Mouse (Mus musculus): ENCODE data around the gene Ddx6. TPM values are rescaled to one million over a fixed set of nuclear protein-coding genes. Genes with fewer than 3 reads are reported as not detected.
"Not testable (repeated sequence)": the region's sequence is repeated elsewhere in the genome, so short reads cannot be mapped to it uniquely, and the experiment has no call there.

The Ddx6 gene
- polyA plus RNA-seq, 1 experiment from 2014 or later, result 9.8 TPM

- 68% methylated on average over 3 of the region's 3 CpGs for WGBS
Measured at GRCm38 (mm10) chr9:44621114-44621513, 16.4 kb downstream of the Ddx6 start.

DNA sequence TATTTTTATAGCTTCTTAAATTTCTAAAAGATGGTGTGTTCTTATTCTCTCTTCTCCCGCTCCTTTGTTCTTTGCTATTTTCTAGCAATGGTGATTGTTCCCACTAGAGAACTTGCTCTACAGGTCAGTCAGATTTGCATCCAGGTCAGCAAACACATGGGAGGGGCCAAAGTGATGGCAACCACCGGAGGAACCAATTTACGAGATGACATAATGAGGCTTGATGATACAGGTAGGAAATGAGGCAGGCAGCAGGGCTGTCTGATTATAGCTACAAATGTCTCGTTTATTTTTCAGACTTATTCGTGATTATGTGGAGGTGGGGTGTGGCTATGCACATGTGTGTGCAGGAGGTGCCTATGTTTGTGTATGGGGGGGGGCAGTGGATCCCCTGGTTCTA lies 19.7 kb downstream of the Ddx6 start:
- H3K4me3 ChIP-seq (ENCODE audit: low read length), result no peak overlapping the region
- no peak overlapping the region for H3K4me2 ChIP-seq (ENCODE audit: low read depth, low read length)
- H3K9ac ChIP-seq (ENCODE audit: low read depth, low read length), result no peak overlapping the region
- peaks cover 24% of the 10 kb centered on the region for H3K36me3 ChIP-seq (ENCODE audit: control insufficient read depth, insufficient read depth, low read length)
- H3K27me3 ChIP-seq (replicated peaks; ENCODE audit: control insufficient read depth, insufficient read depth, low read length), result no peaks in the 10 kb centered on the region
- H3K27ac ChIP-seq (ENCODE audit: low read length), result no peak overlapping the region
- no peaks in the 10 kb centered on the region for H3K9me3 ChIP-seq (ENCODE audit: control insufficient read depth, low read length)
- H3K4me1 ChIP-seq (ENCODE audit: control insufficient read depth, insufficient read depth, low read length), result peaks cover 4% of the 10 kb centered on the region
- 60% methylated on average over 5 of the region's 5 CpGs for WGBS
- no peak for ATAC-seq

More at GRCm38 (mm10) chr9:44621114-44621513, 16.4 kb downstream of the Ddx6 start:
- Histone ChIP-seq H3K9me3 (ENCODE audit: control insufficient read depth, low read length) (no peaks in the 10 kb centered on the region), H3K27me3 (replicated peaks; ENCODE audit: control insufficient read depth, insufficient read depth, low read length) (no peaks in the 10 kb centered on the region), H3K36me3 (ENCODE audit: control insufficient read depth, insufficient read depth, low read length) (peaks cover 33% of the 10 kb centered on the region), H3K27ac (ENCODE audit: low read length) (no peak overlapping the region), H3K4me1 (ENCODE audit: control insufficient read depth, insufficient read depth, low read length) (peaks cover 7% of the 10 kb centered on the region), H3K4me2 (ENCODE audit: low read depth, low read length) (no peak overlapping the region), H3K9ac (ENCODE audit: low read depth, low read length) (no peak overlapping the region), H3K4me3 (ENCODE audit: low read length) (no peak overlapping the region)
- no peak for ATAC-seq

- H3K4me2 ChIP-seq (ENCODE audit: low read depth, low read length), result no peak overlapping the region
- H3K4me1 ChIP-seq (ENCODE audit: control insufficient read depth, insufficient read depth, low read length), result peaks cover 4% of the 10 kb centered on the region
- H3K36me3 ChIP-seq (ENCODE audit: control insufficient read depth, insufficient read depth, low read length), result peaks cover 21% of the 10 kb centered on the region
- no peaks in the 10 kb centered on the region for H3K27me3 ChIP-seq (replicated peaks; ENCODE audit: control insufficient read depth, insufficient read depth, low read length)
- WGBS, result 83% methylated on average over 5 of the region's 5 CpGs
- no peak overlapping the region for H3K9ac ChIP-seq (ENCODE audit: low read depth, low read length)
- ATAC-seq, result no peak
- no peak overlapping the region for H3K27ac ChIP-seq (ENCODE audit: low read length)
- no peak overlapping the region for H3K4me3 ChIP-seq (ENCODE audit: low read length)
- H3K9me3 ChIP-seq (ENCODE audit: control insufficient read depth, low read length), result no peaks in the 10 kb centered on the region
Measured at GRCm38 (mm10) chr9:44626268-44626667, 21.6 kb downstream of the Ddx6 start.

DNA sequence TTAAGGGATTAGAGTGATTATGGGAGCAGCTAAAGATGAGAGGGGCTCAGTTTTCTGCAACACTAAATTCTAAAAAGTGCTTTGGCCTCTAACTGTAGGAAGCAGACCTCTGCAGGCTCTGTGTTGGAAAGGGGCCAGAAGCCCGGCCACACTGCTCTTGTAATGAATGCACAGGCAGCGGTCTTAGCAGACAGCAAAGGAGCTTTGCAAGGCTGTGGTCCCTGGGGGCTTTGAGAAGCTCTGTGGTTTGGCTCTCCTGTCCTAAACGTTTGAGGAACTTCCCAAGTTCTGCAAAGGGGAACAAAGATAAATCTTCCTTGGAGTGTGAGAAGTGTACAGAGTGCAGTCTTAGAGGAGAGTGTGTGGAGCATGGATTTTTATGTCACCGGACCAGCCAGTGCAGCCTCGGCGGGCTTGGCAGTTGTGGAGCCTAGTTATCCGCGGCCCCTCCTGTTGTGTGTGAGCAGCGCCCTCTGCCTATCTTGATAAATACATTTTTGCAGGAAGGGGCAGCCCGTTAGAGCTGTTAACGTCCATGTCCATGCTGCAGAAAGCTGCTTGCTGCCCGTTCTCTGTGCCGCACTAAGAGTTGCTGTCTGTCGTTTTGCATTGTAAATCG lies 33.0 kb downstream of the Ddx6 start:
- peak; percentile 31 for ATAC-seq
- H3K4me2 ChIP-seq (ENCODE audit: low read depth, low read length), result no peak overlapping the region
- no peak overlapping the region for H3K27ac ChIP-seq (ENCODE audit: low read length)
- no peak overlapping the region for H3K4me3 ChIP-seq (ENCODE audit: low read length)
- H3K9ac ChIP-seq (ENCODE audit: low read depth, low read length), result no peak overlapping the region
- no peaks in the 10 kb centered on the region for H3K9me3 ChIP-seq (ENCODE audit: control insufficient read depth, low read length)
- H3K36me3 ChIP-seq (ENCODE audit: control insufficient read depth, insufficient read depth, low read length), result 0 out of 2 replicates have a peak, but pooled peaks cover 7% of the 10 kb centered on the region
- H3K27me3 ChIP-seq (replicated peaks; ENCODE audit: control insufficient read depth, insufficient read depth, low read length), result no peaks in the 10 kb centered on the region
- WGBS, result 76% methylated on average over 15 of the region's 15 CpGs
- no peaks in the 10 kb centered on the region for H3K4me1 ChIP-seq (ENCODE audit: control insufficient read depth, insufficient read depth, low read length)

GRCm38 (mm10) chr9:44638726-44639125 lies 34.0 kb downstream of the Ddx6 start:
- not testable (repeated sequence) for H3K36me3 ChIP-seq (ENCODE audit: control insufficient read depth, insufficient read depth, low read length); ATAC-seq; H3K4me2 ChIP-seq (ENCODE audit: low read depth, low read length); H3K9ac ChIP-seq (ENCODE audit: low read depth, low read length); H3K9me3 ChIP-seq (ENCODE audit: control insufficient read depth, low read length); H3K27me3 ChIP-seq (replicated peaks; ENCODE audit: control insufficient read depth, insufficient read depth, low read length); H3K4me1 ChIP-seq (ENCODE audit: control insufficient read depth, insufficient read depth, low read length); H3K4me3 ChIP-seq (ENCODE audit: low read length); H3K27ac ChIP-seq (ENCODE audit: low read length)
- WGBS, result 89% methylated on average over 9 of the region's 9 CpGs

DNA sequence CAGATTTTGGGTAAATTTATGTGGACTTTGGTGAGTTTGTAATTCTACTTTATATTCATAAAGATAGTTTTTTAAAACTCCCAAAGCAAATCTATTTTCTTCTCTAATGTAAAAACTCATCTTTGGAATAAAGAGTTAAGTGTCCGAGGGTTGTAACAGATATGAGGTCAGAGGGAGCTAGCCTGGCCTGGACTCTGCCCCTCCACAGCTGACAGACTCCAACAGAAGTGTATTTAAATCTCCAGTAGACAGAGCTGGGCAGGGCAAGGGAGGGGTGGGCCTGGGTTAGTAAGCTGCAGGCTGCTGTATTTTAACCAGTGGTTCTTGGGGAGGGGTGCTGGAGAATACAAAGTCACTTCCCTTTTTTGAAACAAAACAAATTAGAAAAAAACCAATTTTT lies 35.3 kb downstream of the Ddx6 start:
- H3K4me2 ChIP-seq (ENCODE audit: low read depth, low read length); H3K9me3 ChIP-seq (ENCODE audit: control insufficient read depth, low read length); H3K9ac ChIP-seq (ENCODE audit: low read depth, low read length); H3K36me3 ChIP-seq (ENCODE audit: control insufficient read depth, insufficient read depth, low read length); H3K27ac ChIP-seq (ENCODE audit: low read length); H3K4me1 ChIP-seq (ENCODE audit: control insufficient read depth, insufficient read depth, low read length); H3K4me3 ChIP-seq (ENCODE audit: low read length); H3K27me3 ChIP-seq (replicated peaks; ENCODE audit: control insufficient read depth, insufficient read depth, low read length): not testable (repeated sequence)
- WGBS, result 55% methylated on average over 1 of the region's 1 CpGs
- ATAC-seq, result peak; percentile 75

- no peak for ATAC-seq
- Histone ChIP-seq H3K4me1 (ENCODE audit: control insufficient read depth, insufficient read depth, low read length) (peaks cover 3% of the 10 kb centered on the region; the same call in 1 of the 2 replicates), H3K27me3 (replicated peaks; ENCODE audit: control insufficient read depth, insufficient read depth, low read length) (no peaks in the 10 kb centered on the region), H3K4me3 (ENCODE audit: low read length) (no peak overlapping the region), H3K4me2 (ENCODE audit: low read depth, low read length) (no peak overlapping the region), H3K36me3 (ENCODE audit: control insufficient read depth, insufficient read depth, low read length) (0 out of 2 replicates have a peak, but pooled peaks cover 3% of the 10 kb centered on the region), H3K9ac (ENCODE audit: low read depth, low read length) (no peak overlapping the region), H3K27ac (ENCODE audit: low read length) (no peak overlapping the region), H3K9me3 (ENCODE audit: control insufficient read depth, low read length) (no peaks in the 10 kb centered on the region)
- 90% methylated on average over 3 of the region's 3 CpGs for WGBS
Measured at GRCm38 (mm10) chr9:44640646-44641357, 36.1 kb downstream of the Ddx6 start.

DNA sequence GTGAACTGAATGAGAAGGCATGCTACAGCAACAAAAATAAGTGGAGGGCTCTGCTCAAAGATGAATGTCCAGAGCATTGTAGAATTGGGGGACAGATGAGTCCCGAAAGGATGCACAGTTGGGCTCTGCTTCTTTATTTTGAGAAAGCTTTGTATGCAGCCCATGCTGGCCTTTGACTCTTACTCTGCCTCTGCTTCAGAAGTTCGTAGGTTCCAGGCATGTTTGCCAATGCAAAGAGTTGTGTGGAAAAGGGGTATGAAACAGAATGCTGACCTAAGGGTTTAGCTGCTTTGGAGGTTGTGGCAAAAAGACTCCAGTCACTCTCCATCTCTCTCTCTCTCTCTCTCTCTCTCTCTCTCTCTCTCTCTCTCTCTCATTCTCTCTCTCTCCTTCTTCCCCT lies 36.9 kb downstream of the Ddx6 start:
- H3K27ac ChIP-seq (ENCODE audit: low read length), result no peak overlapping the region
- H3K9ac ChIP-seq (ENCODE audit: low read depth, low read length), result no peak overlapping the region
- 92% methylated on average over 2 of the region's 2 CpGs for WGBS
- H3K4me2 ChIP-seq (ENCODE audit: low read depth, low read length), result no peak overlapping the region
- H3K27me3 ChIP-seq (replicated peaks; ENCODE audit: control insufficient read depth, insufficient read depth, low read length), result no peaks in the 10 kb centered on the region
- H3K4me3 ChIP-seq (ENCODE audit: low read length), result no peak overlapping the region
- peaks cover 3% of the 10 kb centered on the region; the same call in 1 of the 2 replicates for H3K4me1 ChIP-seq (ENCODE audit: control insufficient read depth, insufficient read depth, low read length)
- H3K36me3 ChIP-seq (ENCODE audit: control insufficient read depth, insufficient read depth, low read length), result no peaks in the 10 kb centered on the region
- H3K9me3 ChIP-seq (ENCODE audit: control insufficient read depth, low read length), result no peaks in the 10 kb centered on the region
- no peak for ATAC-seq

DNA sequence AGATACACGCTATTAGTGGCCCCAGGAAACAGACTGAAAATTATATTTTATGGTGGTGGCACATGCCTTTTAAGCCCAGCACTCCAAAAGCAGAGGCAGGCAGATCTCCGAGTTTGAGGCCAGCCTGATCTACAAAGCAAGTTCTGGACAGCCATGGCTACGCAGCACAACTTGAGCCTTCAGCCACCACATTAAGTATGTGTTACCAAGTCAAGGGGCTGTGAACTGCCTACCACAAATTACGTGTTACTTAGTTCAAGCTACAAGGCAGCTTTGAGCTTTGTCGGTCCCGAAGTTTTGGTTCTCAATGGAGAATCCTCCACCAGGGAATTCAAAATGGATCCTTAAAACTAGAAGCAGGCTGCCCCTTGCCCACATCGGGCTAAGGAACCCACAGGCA lies 38.4 kb downstream of the Ddx6 start:
- Histone ChIP-seq H3K27ac (ENCODE audit: low read length) (no peak overlapping the region), H3K4me2 (ENCODE audit: low read depth, low read length) (no peak overlapping the region), H3K9ac (ENCODE audit: low read depth, low read length) (no peak overlapping the region), H3K4me1 (ENCODE audit: control insufficient read depth, insufficient read depth, low read length) (peaks cover 3% of the 10 kb centered on the region; the same call in 1 of the 2 replicates), H3K9me3 (ENCODE audit: control insufficient read depth, low read length) (no peaks in the 10 kb centered on the region), H3K36me3 (ENCODE audit: control insufficient read depth, insufficient read depth, low read length) (no peaks in the 10 kb centered on the region), H3K27me3 (replicated peaks; ENCODE audit: control insufficient read depth, insufficient read depth, low read length) (no peaks in the 10 kb centered on the region), H3K4me3 (ENCODE audit: low read length) (no peak overlapping the region)
- 92% methylated on average over 7 of the region's 7 CpGs for WGBS
- ATAC-seq, result no peak

Measured in intestine, embryonic 16.5 days (tissue).